Mouse (Mus musculus) thymus, adult 2 months (tissue): ENCODE measurements around the gene P2ry12. TPM values are rescaled to one million over a fixed set of nuclear protein-coding genes. Genes with fewer than 3 reads are reported as not detected.

Source experiments
- DNase-seq: peaks from one replicate; pipeline ENCODE4 v3.0.0; 2021
- H3K27ac ChIP-seq: fragments of 200-500 bp; 2 replicates; pipeline ENCODE4 v1.5.1; 2012; ENCODE audit warnings: low read length, control low read depth; ENCODE audit not compliant: control insufficient read depth, insufficient read depth
- H3K27me3 ChIP-seq: fragments of 200-500 bp; 2 replicates; pipeline ENCODE4 v1.6.1; 2012; ENCODE audit warnings: mild to moderate bottlenecking, low read length, moderate library complexity, mixed read lengths; ENCODE audit not compliant: control insufficient read depth, insufficient read depth
- H3K36me3 ChIP-seq: fragments of 200-500 bp; 2 replicates; pipeline ENCODE4 v1.6.1; 2012; ENCODE audit warnings: mild to moderate bottlenecking, low read length, moderate library complexity; ENCODE audit not compliant: control insufficient read depth, insufficient read depth
- H3K4me1 ChIP-seq: fragments of 200-500 bp; replicated peaks from 2 replicates; pipeline ENCODE4 v1.6.1; 2012; ENCODE audit warnings: low read length; ENCODE audit not compliant: control insufficient read depth, insufficient read depth
- H3K4me3 ChIP-seq: fragments of 200-500 bp; 2 replicates; pipeline ENCODE4 v1.5.1; 2012; ENCODE audit warnings: mild to moderate bottlenecking, low read length, control low read depth, moderate library complexity; ENCODE audit not compliant: control insufficient read depth, insufficient read depth
- CTCF ChIP-seq: fragments of 200-500 bp; IDR thresholded peaks from 2 replicates; pipeline ENCODE4 v1.5.1; 2012; ENCODE audit warnings: mild to moderate bottlenecking, control low read depth, low read length, moderate library complexity, borderline replicate concordance; ENCODE audit not compliant: control insufficient read depth, poor library complexity, insufficient read depth; ENCODE audit errors: extremely low read depth
- POLR2A ChIP-seq: fragments of 200-500 bp; IDR thresholded peaks from 2 replicates; pipeline ENCODE4 v1.6.1; 2012; ENCODE audit warnings: mild to moderate bottlenecking, low read length, control low read depth, moderate library complexity; ENCODE audit not compliant: control insufficient read depth, poor library complexity, insufficient read depth; ENCODE audit errors: extremely low read depth
- WGBS: fragments of 180-500 bp; shearing (Covaris S2); methylation state at CpG from one replicate; pipeline ENCODE4 v1.1.7; 2018; 5-methylcytosine and 5-hydroxymethylcytosine counted together
- polyA plus RNA-seq: library from polyadenylated mRNA; depleted of rRNA; stranded (reverse); fragments of >200 nt; gene quantifications from 2 replicates; pipeline ENCODE4 v1.2.3, GENCODE M21; 2012

P2ry12 gene
- polyA plus RNA-seq, 1 experiment: 15.7 TPM

DNA sequence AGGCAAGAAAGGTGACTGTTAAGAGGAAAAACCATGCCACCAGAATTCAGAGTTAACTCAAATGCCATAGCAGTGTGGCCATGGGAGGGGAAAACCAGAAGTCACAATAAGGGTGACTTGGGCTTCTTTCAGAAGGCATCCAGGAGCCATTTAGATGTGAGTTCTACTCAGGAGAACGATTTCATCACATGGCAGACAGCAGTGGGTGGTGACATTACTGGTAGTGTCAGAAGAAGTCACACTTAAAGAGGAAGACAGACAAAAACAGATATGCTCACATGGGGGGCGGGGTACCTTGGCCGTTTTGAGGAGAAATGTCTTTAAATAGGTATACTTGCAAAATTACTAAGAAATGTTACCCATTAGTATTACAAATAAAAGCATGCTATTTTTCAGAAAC, 1.3 kb upstream of the P2ry12 start:
- no peak overlapping the region for H3K4me3 ChIP-seq
- no peak overlapping the region for H3K27ac ChIP-seq
- no peaks in the 10 kb centered on the region for H3K36me3 ChIP-seq
- no peaks in the 10 kb centered on the region for H3K27me3 ChIP-seq
- TF ChIP-seq POLR2A (no peak), CTCF (no peak)
- peaks cover 29% of the 10 kb centered on the region for H3K4me1 ChIP-seq
- 72% methylated on average over 3 of the region's 3 CpGs for WGBS
- no peak for DNase-seq

DNA sequence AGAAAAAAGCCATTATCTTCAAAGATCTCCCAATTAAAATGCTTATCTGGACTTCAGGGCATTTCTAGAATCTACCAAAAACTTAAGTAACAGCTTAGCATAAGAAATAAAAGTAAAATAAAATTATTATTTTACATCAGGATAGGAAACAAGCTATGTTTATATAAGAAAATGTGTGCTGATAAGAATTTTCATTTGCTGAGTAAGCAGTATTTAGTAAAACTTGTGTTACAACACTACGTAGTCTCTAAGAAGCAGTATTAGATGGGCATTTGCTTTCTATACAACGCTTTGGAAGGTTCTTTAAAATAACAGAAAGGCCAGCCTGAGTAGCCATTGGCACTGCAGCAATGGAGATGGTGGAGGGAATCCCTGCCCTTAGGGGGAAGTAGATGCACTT, 746 bp upstream of the P2ry12 start:
- 100% methylated on average over 2 of the region's 2 CpGs for WGBS
- peaks cover 32% of the 10 kb centered on the region for H3K4me1 ChIP-seq
- no peak overlapping the region for H3K27ac ChIP-seq
- no peak overlapping the region for H3K4me3 ChIP-seq
- no peaks in the 10 kb centered on the region for H3K36me3 ChIP-seq
- no peaks in the 10 kb centered on the region for H3K27me3 ChIP-seq
- no peak for TF ChIP-seq CTCF
- no peak for TF ChIP-seq POLR2A
- no peak for DNase-seq

DNA sequence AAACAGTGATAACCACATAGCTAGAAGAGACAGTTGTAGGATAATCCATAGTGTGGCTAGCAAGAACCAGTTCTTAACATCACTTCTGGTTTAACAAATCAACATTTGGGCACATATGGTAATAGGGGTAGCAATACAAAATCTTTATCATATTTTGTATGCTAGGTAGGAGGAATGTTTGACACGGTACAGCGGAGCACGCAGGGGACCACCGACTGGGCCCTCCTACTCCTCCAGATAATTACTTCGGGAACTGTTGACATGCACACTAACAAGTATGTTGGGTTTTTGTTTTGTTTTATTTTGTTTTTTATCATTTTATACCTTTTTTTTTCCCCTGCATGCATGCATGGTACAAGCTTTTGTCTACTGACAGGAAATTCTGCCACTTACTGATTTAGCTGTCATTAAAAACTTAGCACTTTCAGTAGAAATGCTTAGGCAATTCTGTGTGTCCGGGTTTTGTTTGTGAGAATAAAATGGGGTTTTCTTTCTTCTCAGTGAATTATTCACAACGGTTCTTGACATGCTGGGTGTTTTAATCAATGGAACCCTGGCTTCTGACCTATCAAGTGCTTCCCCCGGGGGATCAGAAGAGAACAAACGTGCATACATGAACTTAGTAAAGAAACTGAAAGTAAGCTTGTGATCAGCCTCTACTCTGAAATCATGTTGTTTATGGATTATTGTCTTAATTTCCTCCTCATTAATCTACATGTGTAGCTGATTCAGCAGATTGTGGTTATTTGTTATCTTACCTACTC, 780 bp downstream of the P2ry12 start:
- no peak for TF ChIP-seq POLR2A
- TF ChIP-seq CTCF: no peak
- Histone ChIP-seq H3K4me1 (peaks cover 36% of the 10 kb centered on the region), H3K27me3 (no peaks in the 10 kb centered on the region), H3K27ac (peak overlapping the region; percentile 46; the same call in 1 of the 2 replicates), H3K36me3 (no peaks in the 10 kb centered on the region), H3K4me3 (no peak overlapping the region)
- WGBS: 60% methylated on average over 9 of the region's 9 CpGs
- peak; percentile 25 for DNase-seq

DNA sequence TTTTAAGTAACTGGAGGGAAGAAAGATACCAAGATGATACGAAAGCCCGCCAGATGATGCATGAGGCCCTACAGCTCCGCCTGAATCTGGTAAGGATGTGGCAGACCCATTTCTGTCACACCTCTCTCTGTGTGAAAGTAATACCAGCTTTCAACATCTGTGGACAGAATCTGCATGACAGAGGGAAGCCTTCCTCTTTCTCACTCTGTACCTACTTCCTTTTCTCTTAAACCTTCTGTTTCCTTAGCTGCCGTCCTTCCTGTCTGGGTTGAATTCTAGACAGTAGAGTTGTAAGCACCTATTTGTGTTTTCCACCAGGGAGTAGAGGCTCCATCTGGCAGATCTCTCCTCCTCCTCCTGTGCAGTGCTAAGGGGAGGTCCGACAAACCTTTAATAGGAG, 1.9 kb downstream of the P2ry12 start:
- Histone ChIP-seq H3K27me3 (no peaks in the 10 kb centered on the region), H3K4me1 (peaks cover 36% of the 10 kb centered on the region), H3K27ac (peak overlapping the region; percentile 96), H3K36me3 (no peaks in the 10 kb centered on the region), H3K4me3 (no peak overlapping the region)
- TF ChIP-seq CTCF (no peak), POLR2A (no peak)
- 4% methylated on average over 5 of the region's 5 CpGs for WGBS
- peak; percentile 60 for DNase-seq

DNA sequence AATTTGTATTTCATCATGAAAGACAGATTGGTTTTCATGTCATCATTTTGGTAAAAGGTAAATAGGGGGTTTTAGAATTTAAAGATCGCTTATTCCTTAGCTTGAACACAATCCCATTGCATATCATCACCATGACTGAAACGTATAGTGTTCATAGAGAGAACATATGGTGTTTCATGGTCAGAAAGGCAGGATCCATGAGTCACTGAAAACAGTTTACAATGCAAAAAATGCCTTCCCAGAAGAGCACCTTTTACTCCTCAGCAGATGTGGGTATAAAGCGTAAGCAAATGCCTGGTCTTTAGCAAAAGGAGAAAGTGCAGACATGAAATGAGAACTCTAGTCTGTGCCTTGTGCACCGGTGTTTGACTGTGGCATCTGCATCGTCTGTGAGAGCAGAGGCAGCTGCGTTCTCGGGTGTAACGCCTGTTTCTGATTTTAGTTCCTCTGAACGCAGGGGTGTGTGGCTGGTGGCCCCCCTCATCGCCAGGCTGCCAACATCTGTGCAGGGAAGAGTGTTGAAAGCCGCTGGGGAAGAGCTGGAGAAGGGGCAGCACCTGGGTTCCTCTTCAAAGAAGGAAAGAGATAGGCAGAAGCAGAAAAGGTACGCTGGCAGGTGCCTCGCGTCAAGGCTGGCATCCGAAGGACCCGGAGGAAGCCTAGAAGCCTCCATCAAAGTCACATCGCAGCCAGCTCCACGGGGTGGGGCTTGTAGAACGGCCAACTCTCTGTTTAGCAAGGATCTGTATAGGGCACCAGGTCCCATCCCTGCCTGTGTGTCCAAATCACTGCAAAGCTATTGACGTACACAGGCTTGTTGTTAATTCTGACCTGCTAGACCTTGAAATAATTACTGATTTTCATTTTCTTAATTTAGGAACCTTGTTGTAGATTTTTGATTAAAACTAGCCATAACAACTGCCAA, 4.7 kb downstream of the P2ry12 start:
- Histone ChIP-seq H3K27me3 (no peaks in the 10 kb centered on the region), H3K4me3 (peak overlapping the region; percentile 28), H3K4me1 (peaks cover 27% of the 10 kb centered on the region), H3K36me3 (no peaks in the 10 kb centered on the region), H3K27ac (peak overlapping the region; percentile 60)
- DNase-seq: peak; percentile 84
- 14% methylated on average over 20 of the region's 20 CpGs for WGBS
- TF ChIP-seq CTCF: no peak
- TF ChIP-seq POLR2A: 0 out of 2 replicates have a peak, but pooled peaks have one; percentile 37

DNA sequence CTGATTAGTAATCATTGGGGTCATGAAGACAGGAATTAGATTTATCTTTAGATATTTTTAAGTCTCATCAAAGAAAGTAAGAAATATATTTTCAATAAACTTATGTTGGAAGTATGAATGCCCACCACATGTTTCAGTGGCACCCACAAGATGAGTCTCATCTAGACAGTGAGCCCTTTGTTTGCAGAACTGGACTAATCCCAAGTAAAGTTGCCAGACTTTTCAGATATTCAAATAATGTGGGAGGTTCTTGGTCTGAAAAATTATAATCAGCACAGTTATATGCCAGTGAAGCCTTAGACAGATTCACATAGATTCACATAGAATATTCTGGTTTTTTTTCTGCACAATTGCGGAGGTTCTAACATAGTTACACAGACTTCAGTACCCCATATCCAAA, 12.2 kb downstream of the P2ry12 start:
- Histone ChIP-seq H3K4me3 (no peak overlapping the region), H3K36me3 (no peaks in the 10 kb centered on the region), H3K4me1 (no peaks in the 10 kb centered on the region), H3K27ac (no peak overlapping the region), H3K27me3 (no peaks in the 10 kb centered on the region)
- WGBS: 98% methylated on average over 1 of the region's 1 CpGs
- DNase-seq: no peak
- no peak for TF ChIP-seq CTCF
- no peak for TF ChIP-seq POLR2A
